Mouse (Mus musculus): ENCODE data around the gene Plekhg3. TPM values are rescaled to one million over a fixed set of nuclear protein-coding genes. Genes with fewer than 3 reads are reported as not detected.

The Plekhg3 gene
- total and polyA plus RNA-seq, 2 experiments from 2014 or later: 1.2 to 6.2 TPM

DNA sequence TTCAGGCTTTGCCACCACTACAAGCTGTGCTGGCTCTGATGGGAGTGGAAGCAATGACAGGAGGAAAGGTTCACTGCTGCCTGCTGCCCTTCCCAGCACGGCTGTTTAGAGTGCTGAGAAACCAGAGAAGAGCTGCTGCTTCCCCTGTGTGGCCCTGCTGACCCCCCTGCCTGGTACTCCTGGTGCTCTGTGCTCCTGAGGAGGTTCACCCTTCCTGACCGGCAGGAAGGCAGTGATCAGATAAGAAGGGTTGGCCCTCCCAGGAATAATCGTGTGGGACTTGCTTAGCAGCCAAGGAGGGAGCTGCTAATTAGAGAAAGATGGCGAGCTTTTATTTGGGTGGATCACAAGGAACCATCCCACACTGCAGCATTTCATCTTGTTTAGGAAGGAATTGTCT, 15.8 kb upstream of the Plekhg3 start:
- no peak overlapping the region for H3K9ac ChIP-seq (replicated peaks; ENCODE audit: low read length, poor library complexity, severe bottlenecking)
- H3K27me3 ChIP-seq (ENCODE audit: insufficient read depth, low read length): no peaks in the 10 kb centered on the region
- ATAC-seq (ENCODE audit: low FRiP score): no peak
- no peak overlapping the region for H3K27ac ChIP-seq (ENCODE audit: low read depth, low read length)
- 41% methylated on average over 4 of the region's 4 CpGs for WGBS
- no peak for DNase-seq (ENCODE audit: low spot score)
- no peaks in the 10 kb centered on the region for H3K9me3 ChIP-seq (ENCODE audit: low read length)
- TF ChIP-seq CTCF (IDR thresholded peaks at IDR 0.05): no peak
- H3K36me3 ChIP-seq (ENCODE audit: insufficient read depth, low read length): no peaks in the 10 kb centered on the region
- no peak overlapping the region for H3K4me2 ChIP-seq (ENCODE audit: low read depth, low read length, poor library complexity, severe bottlenecking)
- no peak overlapping the region for H3K4me3 ChIP-seq (ENCODE audit: low read depth, low read length)
- no peaks in the 10 kb centered on the region for H3K4me1 ChIP-seq (ENCODE audit: insufficient read depth, low read length)

DNA sequence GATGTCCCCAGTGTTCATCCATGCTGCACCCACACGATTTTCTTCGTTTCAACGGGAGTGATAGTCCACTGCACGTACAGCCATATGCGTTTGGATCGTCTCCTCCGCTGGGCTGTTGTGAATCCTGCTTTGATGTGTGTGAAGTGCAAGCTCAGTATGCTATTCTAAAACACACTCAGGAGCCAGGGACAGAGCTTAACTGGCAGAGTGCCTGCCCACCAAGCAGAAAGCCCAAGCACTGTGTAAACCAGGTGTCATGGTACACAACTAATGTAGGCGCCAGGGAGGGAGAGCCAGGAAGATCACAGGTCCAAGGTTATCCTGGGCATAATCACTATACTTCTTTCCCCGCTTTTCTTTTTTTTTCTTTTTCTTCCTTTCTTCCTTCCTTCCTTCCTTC, 12.7 kb upstream of the Plekhg3 start:
- no peak overlapping the region for H3K4me2 ChIP-seq (ENCODE audit: low read depth, low read length, poor library complexity, severe bottlenecking)
- no peak overlapping the region for H3K27ac ChIP-seq (ENCODE audit: low read depth, low read length)
- 92% methylated on average over 9 of the region's 9 CpGs for WGBS
- H3K9me3 ChIP-seq (ENCODE audit: low read length): no peaks in the 10 kb centered on the region
- no peak overlapping the region for H3K4me3 ChIP-seq (ENCODE audit: low read depth, low read length)
- TF ChIP-seq CTCF (IDR thresholded peaks at IDR 0.05): no peak
- DNase-seq (ENCODE audit: low spot score) (no peak), ATAC-seq (ENCODE audit: low FRiP score) (no peak)
- H3K9ac ChIP-seq (replicated peaks; ENCODE audit: low read length, poor library complexity, severe bottlenecking): no peak overlapping the region
- H3K4me1 ChIP-seq (ENCODE audit: insufficient read depth, low read length): no peaks in the 10 kb centered on the region
- no peaks in the 10 kb centered on the region for H3K27me3 ChIP-seq (ENCODE audit: insufficient read depth, low read length)
- no peaks in the 10 kb centered on the region for H3K36me3 ChIP-seq (ENCODE audit: insufficient read depth, low read length)

DNA sequence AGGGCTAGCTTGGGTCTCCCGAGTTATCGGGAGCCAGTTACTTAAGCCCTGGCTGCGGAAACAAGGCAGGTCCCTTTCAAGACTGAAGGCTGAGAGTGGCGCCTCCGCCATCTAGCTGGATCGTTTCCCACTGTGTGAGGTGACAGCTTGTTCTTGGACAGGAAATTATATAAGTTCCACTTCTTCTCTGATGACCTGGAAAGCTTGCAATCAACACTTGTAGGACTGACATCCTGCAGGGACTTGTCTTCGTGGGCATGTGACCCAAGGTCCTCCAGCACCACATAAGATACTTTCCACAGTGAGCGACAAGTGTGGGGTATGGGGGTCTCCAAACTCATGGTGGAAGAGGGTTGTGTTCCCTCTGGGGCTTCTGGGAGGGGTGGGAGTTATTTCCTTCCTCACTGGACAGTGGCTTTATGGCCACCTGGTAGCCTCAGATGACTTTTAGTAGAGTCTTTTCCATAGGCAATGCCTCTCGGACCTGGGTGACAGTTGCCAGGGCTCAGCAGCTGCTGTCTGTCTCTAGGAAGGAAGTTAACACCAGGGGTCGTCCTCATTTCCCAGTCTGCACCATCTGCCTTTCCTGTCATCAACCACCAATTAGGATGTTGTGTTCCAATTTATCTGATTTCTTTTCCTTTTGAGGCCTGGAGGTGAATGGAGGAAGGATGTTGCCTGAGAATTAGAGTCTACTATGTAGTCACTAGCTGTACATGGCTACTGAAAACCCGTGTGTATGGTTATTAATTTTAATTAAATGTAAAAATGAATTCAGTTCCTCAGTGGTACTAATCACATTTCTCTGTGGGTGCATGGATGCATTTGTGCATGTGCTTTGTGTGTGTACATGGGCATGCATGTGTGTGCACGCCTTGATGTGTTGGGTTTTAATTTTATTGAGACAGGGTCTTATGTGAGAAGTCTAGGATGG, 11.5 kb upstream of the Plekhg3 start:
- WGBS: 89% methylated on average over 12 of the region's 12 CpGs
- ATAC-seq (ENCODE audit: low FRiP score): no peak

DNA sequence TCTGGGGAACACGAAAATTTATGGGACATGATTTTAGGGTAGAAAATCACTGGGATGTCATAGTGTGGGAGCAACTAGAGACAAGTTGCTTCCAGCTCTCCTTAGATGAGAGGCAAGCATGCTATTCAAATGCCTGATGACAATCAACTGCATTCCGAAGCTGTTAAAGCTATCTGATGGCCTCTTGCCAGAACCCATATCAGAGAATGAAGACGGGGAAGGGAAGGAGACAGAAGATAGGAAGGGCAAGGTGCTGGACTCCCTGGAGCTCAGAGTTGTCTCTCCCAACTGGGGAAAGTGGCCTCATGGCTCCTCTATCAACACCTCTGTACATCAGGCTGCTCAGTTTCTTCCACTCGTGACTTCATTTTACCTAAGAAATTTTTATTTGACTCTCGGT, 7.0 kb upstream of the Plekhg3 start:
- Histone ChIP-seq H3K9ac (replicated peaks; ENCODE audit: low read length, poor library complexity, severe bottlenecking) (no peak overlapping the region), H3K4me3 (ENCODE audit: low read depth, low read length) (no peak overlapping the region), H3K36me3 (ENCODE audit: insufficient read depth, low read length) (no peaks in the 10 kb centered on the region), H3K27ac (ENCODE audit: low read depth, low read length) (no peak overlapping the region), H3K27me3 (ENCODE audit: insufficient read depth, low read length) (no peaks in the 10 kb centered on the region), H3K4me2 (ENCODE audit: low read depth, low read length, poor library complexity, severe bottlenecking) (no peak overlapping the region), H3K4me1 (ENCODE audit: insufficient read depth, low read length) (no peaks in the 10 kb centered on the region), H3K9me3 (ENCODE audit: low read length) (no peaks in the 10 kb centered on the region)
- no peak for ATAC-seq (ENCODE audit: low FRiP score)
- no peak for DNase-seq (ENCODE audit: low spot score)
- no peak for TF ChIP-seq CTCF (IDR thresholded peaks at IDR 0.05)
- 78% methylated on average over 5 of the region's 5 CpGs for WGBS

More for the DNA sequence above, 11.5 kb upstream of the Plekhg3 start:
- Histone ChIP-seq H3K4me2 (ENCODE audit: low read depth, low read length, poor library complexity, severe bottlenecking) (no peak overlapping the region), H3K4me3 (ENCODE audit: low read depth, low read length) (no peak overlapping the region), H3K27me3 (ENCODE audit: insufficient read depth, low read length) (no peaks in the 10 kb centered on the region), H3K9me3 (ENCODE audit: low read length) (no peaks in the 10 kb centered on the region), H3K9ac (replicated peaks; ENCODE audit: low read length, poor library complexity, severe bottlenecking) (no peak overlapping the region), H3K27ac (ENCODE audit: low read depth, low read length) (no peak overlapping the region), H3K4me1 (ENCODE audit: insufficient read depth, low read length) (no peaks in the 10 kb centered on the region), H3K36me3 (ENCODE audit: insufficient read depth, low read length) (no peaks in the 10 kb centered on the region)
- no peak for TF ChIP-seq CTCF (IDR thresholded peaks at IDR 0.05)
- no peak for DNase-seq (ENCODE audit: low spot score)

DNA sequence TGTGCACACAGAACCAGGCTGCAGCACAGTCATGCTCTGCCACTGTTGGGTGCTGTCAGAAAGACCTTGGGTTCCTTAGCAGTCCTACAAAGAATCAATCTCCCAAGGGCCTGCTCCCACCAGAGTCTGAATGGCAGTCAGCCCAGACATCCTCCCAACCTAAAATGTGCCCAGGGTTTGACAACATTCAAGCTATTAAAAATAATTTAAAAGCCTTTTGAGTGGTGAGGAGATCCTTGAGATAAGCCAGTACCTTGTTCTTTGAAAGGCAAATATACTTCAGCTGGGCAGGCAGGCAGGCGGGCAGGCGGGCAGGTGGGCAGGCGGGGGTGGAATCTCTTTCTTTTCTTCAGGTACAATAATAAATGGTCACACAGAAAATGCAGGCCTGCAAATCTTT, 5.8 kb upstream of the Plekhg3 start:
- no peak for TF ChIP-seq CTCF (IDR thresholded peaks at IDR 0.05)
- no peak overlapping the region for H3K9ac ChIP-seq (replicated peaks; ENCODE audit: low read length, poor library complexity, severe bottlenecking)
- DNase-seq (ENCODE audit: low spot score): no peak
- H3K4me1 ChIP-seq (ENCODE audit: insufficient read depth, low read length): no peaks in the 10 kb centered on the region
- 88% methylated on average over 3 of the region's 3 CpGs for WGBS
- no peaks in the 10 kb centered on the region for H3K9me3 ChIP-seq (ENCODE audit: low read length)
- H3K36me3 ChIP-seq (ENCODE audit: insufficient read depth, low read length): no peaks in the 10 kb centered on the region
- no peak overlapping the region for H3K27ac ChIP-seq (ENCODE audit: low read depth, low read length)
- H3K4me2 ChIP-seq (ENCODE audit: low read depth, low read length, poor library complexity, severe bottlenecking): no peak overlapping the region
- H3K4me3 ChIP-seq (ENCODE audit: low read depth, low read length): no peak overlapping the region
- ATAC-seq (ENCODE audit: low FRiP score): no peak
- H3K27me3 ChIP-seq (ENCODE audit: insufficient read depth, low read length): no peaks in the 10 kb centered on the region

DNA sequence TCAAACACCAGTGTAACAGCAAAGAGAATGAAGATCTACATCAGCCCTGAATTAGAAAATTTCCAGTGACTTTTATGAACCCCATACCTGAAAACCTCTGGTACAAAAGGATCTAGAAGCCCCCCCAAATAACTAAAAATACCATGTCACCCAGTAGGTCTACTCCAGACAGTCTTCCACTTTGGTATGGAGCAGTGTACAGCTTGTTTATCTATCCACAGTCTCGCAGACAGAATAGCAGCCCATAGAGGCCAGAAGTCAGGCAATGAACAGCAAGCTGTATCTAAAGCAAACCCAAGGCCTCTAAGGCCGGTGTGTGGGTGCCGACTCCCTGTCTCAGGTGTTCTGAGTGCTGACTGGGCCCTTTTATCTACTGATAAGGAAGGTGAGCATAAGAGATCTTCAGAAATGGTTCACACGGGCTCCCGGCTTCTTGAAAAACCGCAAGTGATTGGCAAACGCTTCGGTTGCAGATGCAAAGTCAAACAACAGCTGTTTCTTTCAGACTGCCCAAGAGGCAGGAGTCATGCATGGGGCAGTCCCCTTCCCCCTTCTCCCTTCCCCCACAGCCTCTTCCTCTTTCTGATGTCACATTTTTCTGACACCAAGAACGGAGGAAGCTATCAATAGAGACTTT, 3.3 kb upstream of the Plekhg3 start:
- H3K27ac ChIP-seq (ENCODE audit: low read depth, low read length): no peak overlapping the region
- 77% methylated on average over 9 of the region's 9 CpGs for WGBS
- DNase-seq (ENCODE audit: low spot score) (no peak), ATAC-seq (ENCODE audit: low FRiP score) (no peak)
- H3K4me1 ChIP-seq (ENCODE audit: insufficient read depth, low read length): no peaks in the 10 kb centered on the region
- no peak overlapping the region for H3K9ac ChIP-seq (replicated peaks; ENCODE audit: low read length, poor library complexity, severe bottlenecking)
- no peaks in the 10 kb centered on the region for H3K36me3 ChIP-seq (ENCODE audit: insufficient read depth, low read length)
- H3K9me3 ChIP-seq (ENCODE audit: low read length): no peaks in the 10 kb centered on the region
- H3K4me3 ChIP-seq (ENCODE audit: low read depth, low read length): no peak overlapping the region
- no peak for TF ChIP-seq CTCF (IDR thresholded peaks at IDR 0.05)
- no peak overlapping the region for H3K4me2 ChIP-seq (ENCODE audit: low read depth, low read length, poor library complexity, severe bottlenecking)
- H3K27me3 ChIP-seq (ENCODE audit: insufficient read depth, low read length): peaks cover 17% of the 10 kb centered on the region
